In the genomic region with DNA sequence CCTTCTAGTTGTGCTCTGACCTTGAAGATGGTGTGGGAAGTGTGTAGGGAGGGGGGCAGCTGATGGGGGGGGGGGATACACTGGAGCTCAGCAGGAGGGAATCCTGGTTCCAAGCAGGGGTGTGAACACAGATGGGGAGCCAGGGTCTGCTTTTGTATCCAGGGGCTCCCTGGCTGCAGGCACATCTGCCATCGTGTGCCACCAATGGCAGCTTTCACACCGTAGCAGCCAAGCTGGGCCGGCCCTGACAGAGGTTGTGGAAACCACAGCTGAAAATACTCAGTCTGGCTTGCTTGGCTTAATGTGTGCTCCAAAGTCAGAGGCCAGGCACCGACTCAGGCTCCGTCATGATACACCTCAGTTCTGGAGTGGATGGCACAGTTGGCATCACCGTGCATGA, we compare ENCODE assay signal across 30 mouse cellular contexts. TPM values are rescaled to one million over a fixed set of nuclear protein-coding genes. Genes with fewer than 3 reads are reported as not detected.
DNase-seq lines count a peak whose midpoint lies in the region; ATAC-seq and TF ChIP-seq lines count a peak whose summit lies in the region.
"Had no signal": no experiment of that assay in that cellular context is flagged by ENCODE, and none has a peak within 500 bp of the region (broad histone marks: within the 10 kb centered on the region; RNA-seq: fewer than 3 reads in every experiment).

No protein-coding gene starts in this region.

- peaks cover 4% of the 10 kb centered on the region; the same call in 1 of the 2 replicates for H3K36me3 ChIP-seq in hindbrain, postnatal 0 days (ENCODE audit: insufficient read depth, low read length)
- no peaks in the 10 kb centered on the region for H3K36me3 ChIP-seq in hindbrain, embryonic 11.5 days (ENCODE audit: control insufficient read depth, insufficient read depth, low read length)
- peaks cover 38% of the 10 kb centered on the region for H3K36me3 ChIP-seq in thymus, adult 2 months (ENCODE audit: control insufficient read depth, insufficient read depth, low read length)
- H3K36me3 ChIP-seq in forebrain, embryonic 14.5 days (ENCODE audit: control insufficient read depth, insufficient read depth, low read length) = peaks cover 60% of the 10 kb centered on the region
- H3K36me3 ChIP-seq: intestine, embryonic 15.5 days had no signal

- TF ChIP-seq POLR2A in thymus, adult 2 months (IDR thresholded peaks at IDR 0.05; ENCODE audit: control insufficient read depth, extremely low read depth, insufficient read depth, low read length, poor library complexity) = no peak

- no peak overlapping the region for H3K4me2 ChIP-seq in hindbrain, postnatal 0 days (ENCODE audit: low read depth, low read length)
- no peak overlapping the region for H3K4me2 ChIP-seq in hindbrain, embryonic 11.5 days (replicated peaks; ENCODE audit: low read depth, low read length)
- H3K4me2 ChIP-seq in forebrain, embryonic 14.5 days (ENCODE audit: low read length) = no peak overlapping the region
- H3K4me2 ChIP-seq: intestine, embryonic 15.5 days; neural tube, embryonic 12.5 days had no signal

- H3K27ac ChIP-seq in hindbrain, postnatal 0 days = no peak overlapping the region
- H3K27ac ChIP-seq in hindbrain, embryonic 11.5 days (ENCODE audit: low read depth, low read length) = no peak overlapping the region
- peak overlapping the region; percentile 14; the same call in 1 of the 2 replicates for H3K27ac ChIP-seq in thymus, adult 2 months (ENCODE audit: control insufficient read depth, insufficient read depth, low read length)
- peak overlapping the region; percentile 94; the same call in 1 of the 2 replicates for H3K27ac ChIP-seq in forebrain, embryonic 14.5 days (ENCODE audit: low read depth, low read length)
- H3K27ac ChIP-seq: heart, embryonic 10.5 days; intestine, embryonic 15.5 days; neural tube, embryonic 12.5 days had no signal

- 43% methylated on average over 6 of the region's 6 CpGs for WGBS in hindbrain, postnatal 0 days
- 74% methylated on average over 6 of the region's 6 CpGs for WGBS in hindbrain, embryonic 11.5 days
- WGBS in thymus, adult 2 months = 54% methylated on average over 6 of the region's 6 CpGs
- WGBS in forebrain, embryonic 14.5 days = 50% methylated on average over 6 of the region's 6 CpGs

- no peak for TF ChIP-seq CTCF in hindbrain, postnatal 0 days (IDR thresholded peaks at IDR 0.05; ENCODE audit: low read depth)
- TF ChIP-seq CTCF in thymus, adult 2 months (IDR thresholded peaks at IDR 0.05; ENCODE audit: borderline replicate concordance, control insufficient read depth, extremely low read depth, insufficient read depth, low read length, poor library complexity) = no peak

- peak; percentile 28 for DNase-seq in hindbrain, postnatal 0 days (ENCODE audit: low spot score)
- no peak for DNase-seq in hindbrain, embryonic 11.5 days (ENCODE audit: low spot score)
- no peak for DNase-seq in thymus, adult 2 months
- no peak for DNase-seq in thymus, postnatal 25 days
- DNase-seq in forebrain, embryonic 14.5 days (ENCODE audit: low spot score) = peak; percentile 52
- no peak for DNase-seq in layer of hippocampus, postnatal 25 days (ENCODE audit: extremely low spot score in 1 of 2, low spot score in 1 of 2)
- DNase-seq in lung, postnatal 14 days = no peak
- DNase-seq: adrenal gland, postnatal 10 days; B cell, adult 2 months; cerebellum, adult 9-10 months; heart, postnatal 4 days; kidney, adult 8-10 months; kidney, postnatal 10 days; right cerebral cortex, postnatal 14 days; spleen, adult 18-20 months; thymus, postnatal 36 days had no signal

- no peaks in the 10 kb centered on the region for H3K27me3 ChIP-seq in hindbrain, postnatal 0 days (ENCODE audit: insufficient read depth, low read length)
- no peaks in the 10 kb centered on the region for H3K27me3 ChIP-seq in hindbrain, embryonic 11.5 days (ENCODE audit: control insufficient read depth, insufficient read depth, low read length)
- no peaks in the 10 kb centered on the region for H3K27me3 ChIP-seq in thymus, adult 2 months (ENCODE audit: control insufficient read depth, insufficient read depth, low read length)
- no peaks in the 10 kb centered on the region for H3K27me3 ChIP-seq in forebrain, embryonic 14.5 days (replicated peaks; ENCODE audit: control insufficient read depth, insufficient read depth, low read length)
- H3K27me3 ChIP-seq: intestine, embryonic 15.5 days; neural tube, embryonic 12.5 days had no signal

- peaks cover 8% of the 10 kb centered on the region; the same call in 1 of the 2 replicates for H3K4me1 ChIP-seq in hindbrain, postnatal 0 days (ENCODE audit: insufficient read depth, low read length)
- peaks cover 10% of the 10 kb centered on the region for H3K4me1 ChIP-seq in hindbrain, embryonic 11.5 days (replicated peaks; ENCODE audit: control insufficient read depth, insufficient read depth, low read length)
- H3K4me1 ChIP-seq in thymus, adult 2 months (replicated peaks; ENCODE audit: control insufficient read depth, insufficient read depth, low read length) = peaks cover 76% of the 10 kb centered on the region
- H3K4me1 ChIP-seq in forebrain, embryonic 14.5 days (ENCODE audit: control insufficient read depth, insufficient read depth, low read length) = peaks cover 32% of the 10 kb centered on the region

- H3K9me3 ChIP-seq in hindbrain, postnatal 0 days (ENCODE audit: low read length) = no peaks in the 10 kb centered on the region
- H3K9me3 ChIP-seq in hindbrain, embryonic 11.5 days (ENCODE audit: control insufficient read depth, low read length) = no peaks in the 10 kb centered on the region
- no peaks in the 10 kb centered on the region for H3K9me3 ChIP-seq in forebrain, embryonic 14.5 days (replicated peaks; ENCODE audit: control insufficient read depth, low read length)
- H3K9me3 ChIP-seq: heart, embryonic 10.5 days; intestine, embryonic 15.5 days; neural tube, embryonic 12.5 days had no signal

- no peak for ATAC-seq in hindbrain, postnatal 0 days
- no peak for ATAC-seq in hindbrain, embryonic 11.5 days (ENCODE audit: low FRiP score)
- no peak for ATAC-seq in forebrain, embryonic 14.5 days
- ATAC-seq: intestine, embryonic 15.5 days had no signal

- H3K4me3 ChIP-seq in hindbrain, postnatal 0 days (ENCODE audit: low read length) = no peak overlapping the region
- H3K4me3 ChIP-seq in hindbrain, embryonic 11.5 days (ENCODE audit: low read depth, low read length) = no peak overlapping the region
- no peak overlapping the region for H3K4me3 ChIP-seq in thymus, adult 2 months (ENCODE audit: control insufficient read depth, insufficient read depth, low read length)
- no peak overlapping the region for H3K4me3 ChIP-seq in forebrain, embryonic 14.5 days (ENCODE audit: low read depth, low read length)
- H3K4me3 ChIP-seq: heart, embryonic 10.5 days; intestine, embryonic 15.5 days; neural tube, embryonic 12.5 days had no signal

- H3K9ac ChIP-seq in hindbrain, postnatal 0 days (replicated peaks; ENCODE audit: low read length) = no peak overlapping the region
- no peak overlapping the region for H3K9ac ChIP-seq in hindbrain, embryonic 11.5 days (ENCODE audit: low read depth, low read length)
- no peak overlapping the region for H3K9ac ChIP-seq in forebrain, embryonic 14.5 days (ENCODE audit: low read length)
- H3K9ac ChIP-seq: intestine, embryonic 15.5 days; neural tube, embryonic 12.5 days had no signal

RNA-seq across cellular contexts. Expression of a gene that starts 15.1 kb away (rescaled TPM):
- 7.2 and 8.1 TPM in 2 replicates for total RNA-seq in hindbrain, postnatal 0 days (2014; rRNA removed)
- polyA plus RNA-seq in hindbrain, postnatal 0 days (2015; fragmentation: Nextera tagmentation; extraction: Ambion mirVana) = 2.7 and 3.2 TPM in 2 replicates
- 5.7 and 6.1 TPM in 2 replicates for polyA plus RNA-seq in hindbrain, embryonic 11.5 days (2014; fragmentation: Nextera tagmentation; extraction: Ambion mirVana)
- polyA plus RNA-seq in thymus, adult 2 months (2012; rRNA removed) = 76.6 and 92.4 TPM in 2 replicates
- 5.7 and 8.5 TPM in 2 replicates for polyA plus RNA-seq in forebrain, embryonic 14.5 days (2014; fragmentation: Nextera tagmentation; extraction: Ambion mirVana)
- 1 to 10 TPM; 2.6 to 4.4 TPM for total RNA-seq in layer of hippocampus, postnatal 25 days (2021)

RNA-seq across cellular contexts. Expression of a gene that starts 25.8 kb away (rescaled TPM):
- total RNA-seq in hindbrain, postnatal 0 days (2014; rRNA removed) = not detected in 2 replicates
- polyA plus RNA-seq in hindbrain, postnatal 0 days (2015; fragmentation: Nextera tagmentation; extraction: Ambion mirVana) = not detected in 2 replicates
- polyA plus RNA-seq in hindbrain, embryonic 11.5 days (2014; fragmentation: Nextera tagmentation; extraction: Ambion mirVana) = not detected in 2 replicates
- 0.31 and 0.38 TPM in 2 replicates for polyA plus RNA-seq in thymus, adult 2 months (2012; rRNA removed)
- not detected in 2 replicates for polyA plus RNA-seq in forebrain, embryonic 14.5 days (2014; fragmentation: Nextera tagmentation; extraction: Ambion mirVana)
- not detected for total RNA-seq in layer of hippocampus, postnatal 25 days (2021)
- total RNA-seq: granulocyte monocyte progenitor cell, adult 5-6 weeks; heart, postnatal 4 days; layer of hippocampus, postnatal 14 days; left cerebral cortex, postnatal 10 days had no signal
- polyA plus RNA-seq: embryonic facial prominence, embryonic 14.5 days; heart, embryonic 10.5 days; heart, embryonic 16.5 days; intestine, embryonic 15.5 days; limb, embryonic 11.5 days; liver, embryonic 16.5 days; lung, embryonic 16.5 days; macrophage; neural tube, embryonic 12.5 days; stomach, embryonic 14.5 days had no signal

RNA-seq across cellular contexts. Expression of a gene that starts 32.1 kb away (rescaled TPM):
- total RNA-seq in hindbrain, postnatal 0 days (2014; rRNA removed) = not detected in 2 replicates
- not detected in 2 replicates for polyA plus RNA-seq in hindbrain, postnatal 0 days (2015; fragmentation: Nextera tagmentation; extraction: Ambion mirVana)
- polyA plus RNA-seq in hindbrain, embryonic 11.5 days (2014; fragmentation: Nextera tagmentation; extraction: Ambion mirVana) = not detected in 2 replicates
- 0.18 and 0.28 TPM in 2 replicates for polyA plus RNA-seq in thymus, adult 2 months (2012; rRNA removed)
- polyA plus RNA-seq in forebrain, embryonic 14.5 days (2014; fragmentation: Nextera tagmentation; extraction: Ambion mirVana) = not detected in 2 replicates
- not detected for total RNA-seq in layer of hippocampus, postnatal 25 days (2021)
- total RNA-seq: gastrocnemius, adult 8-10 months; granulocyte monocyte progenitor cell, adult 5-6 weeks; heart, postnatal 4 days; layer of hippocampus, postnatal 14 days; left cerebral cortex, postnatal 10 days had no signal
- polyA plus RNA-seq: embryonic facial prominence, embryonic 14.5 days; heart, embryonic 10.5 days; heart, embryonic 16.5 days; intestine, embryonic 15.5 days; limb, embryonic 11.5 days; liver, embryonic 16.5 days; lung, embryonic 16.5 days; macrophage; neural tube, embryonic 12.5 days; stomach, embryonic 14.5 days had no signal

RNA-seq across cellular contexts. Expression of a gene that starts 43.7 kb away (rescaled TPM):
- total RNA-seq in hindbrain, postnatal 0 days (2014; rRNA removed) = not detected in 2 replicates
- not detected in 2 replicates for polyA plus RNA-seq in hindbrain, postnatal 0 days (2015; fragmentation: Nextera tagmentation; extraction: Ambion mirVana)
- not detected in 2 replicates for polyA plus RNA-seq in hindbrain, embryonic 11.5 days (2014; fragmentation: Nextera tagmentation; extraction: Ambion mirVana)
- polyA plus RNA-seq in thymus, adult 2 months (2012; rRNA removed) = 3.5 and 5.3 TPM in 2 replicates
- polyA plus RNA-seq in forebrain, embryonic 14.5 days (2014; fragmentation: Nextera tagmentation; extraction: Ambion mirVana) = not detected in 2 replicates
- not detected for total RNA-seq in layer of hippocampus, postnatal 25 days (2021)
- total RNA-seq: heart, postnatal 4 days; layer of hippocampus, postnatal 14 days; left cerebral cortex, postnatal 10 days had no signal
- polyA plus RNA-seq: heart, embryonic 10.5 days; heart, embryonic 16.5 days; intestine, embryonic 15.5 days; limb, embryonic 11.5 days; lung, embryonic 16.5 days; neural tube, embryonic 12.5 days; stomach, embryonic 14.5 days had no signal

Comparison
In these comparisons a context has a peak if more than half of its experiments do, and no peak if none do; other contexts are left out.
1. DNase-seq: peak in hindbrain, postnatal 0 days (single experiment) and forebrain, embryonic 14.5 days (single experiment); none in hindbrain, embryonic 11.5 days (single experiment), thymus, adult 2 months (single experiment), thymus, postnatal 25 days (single experiment), layer of hippocampus, postnatal 25 days (0 of 2) and lung, postnatal 14 days (single experiment).
2. H3K27ac ChIP-seq: peak in thymus, adult 2 months (single experiment) and forebrain, embryonic 14.5 days (single experiment); none in hindbrain, postnatal 0 days (single experiment) and hindbrain, embryonic 11.5 days (single experiment).